Mouse (Mus musculus): ENCODE measurements around the gene Pdcd4.
A peak's percentile ranks its signal among the peaks of the same experiment; 100 is the strongest.

The Pdcd4 gene

GRCm38 (mm10) chr19:53854978-53855377 is 37.1 kb upstream of the Pdcd4 start:
- Histone ChIP-seq H3K36me3 (ENCODE audit: insufficient read depth, low read length) (no peaks in the 10 kb centered on the region), H3K4me3 (replicated peaks; ENCODE audit: low read length) (no peak overlapping the region), H3K4me1 (replicated peaks; ENCODE audit: low read depth, low read length) (peaks cover 31% of the 10 kb centered on the region), H3K9me3 (ENCODE audit: low read length) (no peaks in the 10 kb centered on the region), H3K27me3 (ENCODE audit: insufficient read depth, low read length) (no peaks in the 10 kb centered on the region; the same call in 1 of the 2 replicates)
- no peak for TF ChIP-seq NANOG (IDR thresholded peaks at IDR 0.05; ENCODE audit: borderline replicate concordance, low read length)
- no peak for TF ChIP-seq CTCF (conservative IDR thresholded peaks at IDR 0.05; ENCODE audit: low read length)
- TF ChIP-seq POU5F1 (IDR thresholded peaks at IDR 0.05; ENCODE audit: borderline replicate concordance, low read length): no peak

- no peak overlapping the region for H3K4me3 ChIP-seq (replicated peaks; ENCODE audit: low read length)
- peaks cover 28% of the 10 kb centered on the region for H3K4me1 ChIP-seq (replicated peaks; ENCODE audit: low read depth, low read length)
- no peaks in the 10 kb centered on the region for H3K36me3 ChIP-seq (ENCODE audit: insufficient read depth, low read length)
- H3K9me3 ChIP-seq (ENCODE audit: low read length): no peaks in the 10 kb centered on the region
- TF ChIP-seq POU5F1 (IDR thresholded peaks at IDR 0.05; ENCODE audit: borderline replicate concordance, low read length) (no peak), CTCF (conservative IDR thresholded peaks at IDR 0.05; ENCODE audit: low read length) (no peak), NANOG (IDR thresholded peaks at IDR 0.05; ENCODE audit: borderline replicate concordance, low read length) (no peak)
- no peaks in the 10 kb centered on the region; the same call in 1 of the 2 replicates for H3K27me3 ChIP-seq (ENCODE audit: insufficient read depth, low read length)
These were observed 36.2 kb upstream of the Pdcd4 start for GRCm38 (mm10) chr19:53855781-53856180.

GRCm38 (mm10) chr19:53856794-53857193 is 35.2 kb upstream of the Pdcd4 start:
- Histone ChIP-seq H3K4me1 (replicated peaks; ENCODE audit: low read depth, low read length) (peaks cover 22% of the 10 kb centered on the region), H3K27me3 (ENCODE audit: insufficient read depth, low read length) (no peaks in the 10 kb centered on the region; the same call in 1 of the 2 replicates), H3K36me3 (ENCODE audit: insufficient read depth, low read length) (no peaks in the 10 kb centered on the region), H3K4me3 (replicated peaks; ENCODE audit: low read length) (no peak overlapping the region), H3K9me3 (ENCODE audit: low read length) (no peaks in the 10 kb centered on the region)
- no peak for TF ChIP-seq POU5F1 (IDR thresholded peaks at IDR 0.05; ENCODE audit: borderline replicate concordance, low read length)

GRCm38 (mm10) chr19:53857962-53858361 is 34.1 kb upstream of the Pdcd4 start:
- no peaks in the 10 kb centered on the region for H3K9me3 ChIP-seq (ENCODE audit: low read length)
- no peaks in the 10 kb centered on the region; the same call in 1 of the 2 replicates for H3K27me3 ChIP-seq (ENCODE audit: insufficient read depth, low read length)
- peaks cover 22% of the 10 kb centered on the region for H3K4me1 ChIP-seq (replicated peaks; ENCODE audit: low read depth, low read length)
- no peak overlapping the region for H3K4me3 ChIP-seq (replicated peaks; ENCODE audit: low read length)
- no peaks in the 10 kb centered on the region for H3K36me3 ChIP-seq (ENCODE audit: insufficient read depth, low read length)
- no peak for TF ChIP-seq POU5F1 (IDR thresholded peaks at IDR 0.05; ENCODE audit: borderline replicate concordance, low read length)
- no peak for TF ChIP-seq NANOG (IDR thresholded peaks at IDR 0.05; ENCODE audit: borderline replicate concordance, low read length)
- TF ChIP-seq CTCF (conservative IDR thresholded peaks at IDR 0.05; ENCODE audit: low read length): no peak

GRCm38 (mm10) chr19:53859149-53859548 is 32.9 kb upstream of the Pdcd4 start:
- Histone ChIP-seq H3K36me3 (ENCODE audit: insufficient read depth, low read length) (no peaks in the 10 kb centered on the region), H3K4me1 (replicated peaks; ENCODE audit: low read depth, low read length) (peaks cover 22% of the 10 kb centered on the region), H3K9me3 (ENCODE audit: low read length) (no peaks in the 10 kb centered on the region), H3K4me3 (replicated peaks; ENCODE audit: low read length) (peak overlapping the region; percentile 37; the same call in 1 of the 2 replicates), H3K27me3 (ENCODE audit: insufficient read depth, low read length) (no peaks in the 10 kb centered on the region)
- no peak for TF ChIP-seq NANOG (IDR thresholded peaks at IDR 0.05; ENCODE audit: borderline replicate concordance, low read length)
- no peak for TF ChIP-seq POU5F1 (IDR thresholded peaks at IDR 0.05; ENCODE audit: borderline replicate concordance, low read length)
- no peak for TF ChIP-seq CTCF (conservative IDR thresholded peaks at IDR 0.05; ENCODE audit: low read length)

GRCm38 (mm10) chr19:53859593-53859992 is 32.4 kb upstream of the Pdcd4 start:
- H3K9me3 ChIP-seq (ENCODE audit: low read length): no peaks in the 10 kb centered on the region
- peaks cover 22% of the 10 kb centered on the region for H3K4me1 ChIP-seq (replicated peaks; ENCODE audit: low read depth, low read length)
- TF ChIP-seq CTCF (conservative IDR thresholded peaks at IDR 0.05; ENCODE audit: low read length) (no peak), POU5F1 (IDR thresholded peaks at IDR 0.05; ENCODE audit: borderline replicate concordance, low read length) (no peak), NANOG (IDR thresholded peaks at IDR 0.05; ENCODE audit: borderline replicate concordance, low read length) (no peak)
- H3K4me3 ChIP-seq (replicated peaks; ENCODE audit: low read length): peak overlapping the region; percentile 37; the same call in 1 of the 2 replicates
- H3K36me3 ChIP-seq (ENCODE audit: insufficient read depth, low read length): no peaks in the 10 kb centered on the region
- H3K27me3 ChIP-seq (ENCODE audit: insufficient read depth, low read length): no peaks in the 10 kb centered on the region

GRCm38 (mm10) chr19:53861346-53861745 is 30.7 kb upstream of the Pdcd4 start:
- TF ChIP-seq POU5F1 (IDR thresholded peaks at IDR 0.05; ENCODE audit: borderline replicate concordance, low read length): no peak

GRCm38 (mm10) chr19:53862573-53863246 is 29.3 kb upstream of the Pdcd4 start:
- TF ChIP-seq POU5F1 (IDR thresholded peaks at IDR 0.05; ENCODE audit: borderline replicate concordance, low read length) (no peak), NANOG (IDR thresholded peaks at IDR 0.05; ENCODE audit: borderline replicate concordance, low read length) (no peak), CTCF (conservative IDR thresholded peaks at IDR 0.05; ENCODE audit: low read length) (no peak)
- no peaks in the 10 kb centered on the region for H3K9me3 ChIP-seq (ENCODE audit: low read length)
- no peak overlapping the region for H3K4me3 ChIP-seq (replicated peaks; ENCODE audit: low read length)
- H3K36me3 ChIP-seq (ENCODE audit: insufficient read depth, low read length): no peaks in the 10 kb centered on the region
- no peaks in the 10 kb centered on the region for H3K27me3 ChIP-seq (ENCODE audit: insufficient read depth, low read length)
- H3K4me1 ChIP-seq (replicated peaks; ENCODE audit: low read depth, low read length): peaks cover 20% of the 10 kb centered on the region

More at GRCm38 (mm10) chr19:53861346-53861745, 30.7 kb upstream of the Pdcd4 start:
- H3K9me3 ChIP-seq (ENCODE audit: low read length): no peaks in the 10 kb centered on the region
- H3K4me3 ChIP-seq (replicated peaks; ENCODE audit: low read length): no peak overlapping the region
- H3K27me3 ChIP-seq (ENCODE audit: insufficient read depth, low read length): no peaks in the 10 kb centered on the region
- peaks cover 22% of the 10 kb centered on the region for H3K4me1 ChIP-seq (replicated peaks; ENCODE audit: low read depth, low read length)
- no peaks in the 10 kb centered on the region for H3K36me3 ChIP-seq (ENCODE audit: insufficient read depth, low read length)

- no peaks in the 10 kb centered on the region for H3K4me1 ChIP-seq (replicated peaks; ENCODE audit: low read depth, low read length)
- H3K27me3 ChIP-seq (ENCODE audit: insufficient read depth, low read length): peaks cover 14% of the 10 kb centered on the region
- TF ChIP-seq NANOG (IDR thresholded peaks at IDR 0.05; ENCODE audit: borderline replicate concordance, low read length): no peak
- TF ChIP-seq CTCF (conservative IDR thresholded peaks at IDR 0.05; ENCODE audit: low read length): no peak
- TF ChIP-seq POU5F1 (IDR thresholded peaks at IDR 0.05; ENCODE audit: borderline replicate concordance, low read length): no peak
- H3K4me3 ChIP-seq (replicated peaks; ENCODE audit: low read length): no peak overlapping the region
- no peaks in the 10 kb centered on the region for H3K9me3 ChIP-seq (ENCODE audit: low read length)
- no peaks in the 10 kb centered on the region for H3K36me3 ChIP-seq (ENCODE audit: insufficient read depth, low read length)
These were observed 24.8 kb upstream of the Pdcd4 start for GRCm38 (mm10) chr19:53867238-53867637.

Measured in E14TG2a.4 (cell line).